ENCODE assay signal across 17 mouse cellular contexts in genomic region chr2:166536896-166537295, GRCm38 (mm10).
DNase-seq lines count a peak whose midpoint lies in the region; ATAC-seq and TF ChIP-seq lines count a peak whose summit lies in the region.
"Had no signal": no experiment of that assay in that cellular context is flagged by ENCODE, and none has a peak within 500 bp of the region (broad histone marks: within the 10 kb centered on the region; RNA-seq: fewer than 3 reads in every experiment).

No protein-coding gene starts in this region.

- H3K27me3 ChIP-seq in lung, postnatal 0 days (replicated peaks; ENCODE audit: insufficient read depth, low read length) = no peaks in the 10 kb centered on the region
- no peaks in the 10 kb centered on the region for H3K27me3 ChIP-seq in neural tube, embryonic 15.5 days (replicated peaks)
- H3K27me3 ChIP-seq: heart, embryonic 13.5 days; limb, embryonic 15.5 days had no signal

- no peak overlapping the region for H3K9ac ChIP-seq in lung, postnatal 0 days (replicated peaks; ENCODE audit: low read depth)
- no peak overlapping the region for H3K9ac ChIP-seq in neural tube, embryonic 15.5 days (replicated peaks)
- H3K9ac ChIP-seq: heart, embryonic 13.5 days; hindbrain, embryonic 13.5 days; limb, embryonic 15.5 days; liver, postnatal 0 days had no signal

- peak; percentile 50 for DNase-seq in adrenal gland, postnatal 14 days
- DNase-seq in adrenal gland, postnatal 4 days (ENCODE audit: low spot score in 2 of 2) = no peak
- peak; percentile 14 to 21 for DNase-seq in lung, adult 18-20 months
- DNase-seq in lung, postnatal 0 days (ENCODE audit: low spot score) = no peak
- DNase-seq in heart, adult 9 months (ENCODE audit: low spot score in 2 of 2) = peak; percentile 35 to 51
- DNase-seq in kidney, postnatal 36 days = peak; percentile 52 to 55
- no peak for DNase-seq in layer of hippocampus, adult 9-11 months
- DNase-seq: cerebellum, adult 9-10 months; liver, postnatal 0 days had no signal

- no peak for TF ChIP-seq EP300 in lung, postnatal 0 days (IDR thresholded peaks at IDR 0.05)

- no peaks in the 10 kb centered on the region for H3K9me3 ChIP-seq in lung, postnatal 0 days (ENCODE audit: low read length)
- no peaks in the 10 kb centered on the region for H3K9me3 ChIP-seq in neural tube, embryonic 15.5 days (replicated peaks)
- H3K9me3 ChIP-seq: hindbrain, embryonic 13.5 days; limb, embryonic 15.5 days had no signal

- no peak overlapping the region for H3K4me2 ChIP-seq in lung, postnatal 0 days (replicated peaks; ENCODE audit: low read depth, low read length)
- no peak overlapping the region for H3K4me2 ChIP-seq in neural tube, embryonic 15.5 days
- H3K4me2 ChIP-seq: heart, embryonic 13.5 days; hindbrain, embryonic 13.5 days; limb, embryonic 15.5 days; midbrain, embryonic 11.5 days had no signal

- no peak overlapping the region for H3K27ac ChIP-seq in lung, postnatal 0 days (ENCODE audit: low read length)
- no peak overlapping the region for H3K27ac ChIP-seq in neural tube, embryonic 15.5 days (replicated peaks)
- H3K27ac ChIP-seq: heart, embryonic 13.5 days; hindbrain, embryonic 13.5 days had no signal

- H3K36me3 ChIP-seq in lung, postnatal 0 days (ENCODE audit: insufficient read depth, low read length) = no peaks in the 10 kb centered on the region
- no peaks in the 10 kb centered on the region for H3K36me3 ChIP-seq in neural tube, embryonic 15.5 days
- H3K36me3 ChIP-seq: heart, embryonic 13.5 days; hindbrain, embryonic 13.5 days; limb, embryonic 15.5 days had no signal

- H3K4me3 ChIP-seq in lung, postnatal 0 days (ENCODE audit: low read depth, low read length) = no peak overlapping the region
- no peak overlapping the region for H3K4me3 ChIP-seq in neural tube, embryonic 15.5 days (replicated peaks)
- H3K4me3 ChIP-seq: heart, embryonic 13.5 days; hindbrain, embryonic 13.5 days; limb, embryonic 15.5 days had no signal

- ATAC-seq in lung, postnatal 0 days = no peak
- ATAC-seq in neural tube, embryonic 15.5 days (ENCODE audit: low FRiP score) = no peak
- ATAC-seq: activated CD4-positive, CD25-positive, alpha-beta regulatory T cell, adult 4 months; forebrain, embryonic 14.5 days; intestine, embryonic 16.5 days; liver, postnatal 0 days had no signal

- TF ChIP-seq CTCF in lung, postnatal 0 days (IDR thresholded peaks at IDR 0.05) = no peak

- WGBS in lung, postnatal 0 days = 93% methylated on average over 3 of the region's 3 CpGs
- 94% methylated on average over 3 of the region's 3 CpGs for WGBS in neural tube, embryonic 15.5 days

- no peaks in the 10 kb centered on the region for H3K4me1 ChIP-seq in lung, postnatal 0 days (ENCODE audit: insufficient read depth, low read depth, low read length)
- peaks cover 25% of the 10 kb centered on the region for H3K4me1 ChIP-seq in neural tube, embryonic 15.5 days

Comparison
In these comparisons a context has a peak if more than half of its experiments do, and no peak if none do; other contexts are left out.
1. DNase-seq: peak in adrenal gland, postnatal 14 days (single experiment), lung, adult 18-20 months (2 of 2), heart, adult 9 months (2 of 2) and kidney, postnatal 36 days (2 of 2); none in adrenal gland, postnatal 4 days (0 of 2), lung, postnatal 0 days (single experiment) and layer of hippocampus, adult 9-11 months (single experiment).